Mouse (Mus musculus) stomach, postnatal 0 days (tissue): ENCODE results near the gene Lhx2.

Experiments
- CTCF ChIP-seq: IDR thresholded peaks from 2 replicates; pipeline ENCODE4 v1.5.1; 2016; ENCODE audit warnings: antibody characterized with exemption, low read depth, mild to moderate bottlenecking, moderate library complexity
- EP300 ChIP-seq: optimal IDR thresholded peaks from 2 replicates; pipeline ENCODE3; 2016; ENCODE audit warnings: antibody characterized with exemption

- no peak for TF ChIP-seq EP300
- no peak for TF ChIP-seq CTCF
These were observed 11.7 kb downstream of the Lhx2 start for GRCm38 (mm10) chr2:38350796-38351195.
